Mouse (Mus musculus) adrenal gland, adult 10 weeks (tissue): ENCODE measurements around the gene Nr2e1. TPM values are rescaled to one million over a fixed set of nuclear protein-coding genes. Genes with fewer than 3 reads are reported as not detected.

Experiments used
- polyA plus RNA-seq: library from polyadenylated mRNA; stranded (reverse); fragments of 350-450 nt; fragmentation: Illumina TruSeq; extraction: RNeasy Lipid Tissue Mini Kit (QIAGEN cat#74804); gene quantifications from one replicate; pipeline ENCODE4 v1.2.3, GENCODE M21; 2014; ENCODE audit warnings: low read depth, low replicate concordance

The Nr2e1 gene
- polyA plus RNA-seq = not detected

GRCm38 (mm10) chr10:42583157-42583872, at the start of gene Nr2e1, which contains the start of gene Ostm1:
TSS of gene Nr2e1 (minus strand) at chr10:42583632.
TSS of gene Ostm1 (plus strand) at chr10:42583822.

Other genes starting within 250 kb of the Nr2e1 start
- gene Afg1l, start 105.1 kb downstream of the Nr2e1 start, polyA plus RNA-seq = 20.2 TPM
- gene Snx3, start 81.6 kb downstream of the Nr2e1 start, polyA plus RNA-seq = 249 TPM
- 95.2 TPM for gene Ostm1, start 190 bp upstream of the Nr2e1 start, polyA plus RNA-seq
- gene Sec63, start 177.9 kb upstream of the Nr2e1 start, polyA plus RNA-seq = 220 TPM